Mouse (Mus musculus): ENCODE data around the gene Bicdl1. TPM values are rescaled to one million over a fixed set of nuclear protein-coding genes. Genes with fewer than 3 reads are reported as not detected.

The Bicdl1 gene
- polyA plus RNA-seq, 1 experiment from 2014 or later = 47.1 TPM

DNA sequence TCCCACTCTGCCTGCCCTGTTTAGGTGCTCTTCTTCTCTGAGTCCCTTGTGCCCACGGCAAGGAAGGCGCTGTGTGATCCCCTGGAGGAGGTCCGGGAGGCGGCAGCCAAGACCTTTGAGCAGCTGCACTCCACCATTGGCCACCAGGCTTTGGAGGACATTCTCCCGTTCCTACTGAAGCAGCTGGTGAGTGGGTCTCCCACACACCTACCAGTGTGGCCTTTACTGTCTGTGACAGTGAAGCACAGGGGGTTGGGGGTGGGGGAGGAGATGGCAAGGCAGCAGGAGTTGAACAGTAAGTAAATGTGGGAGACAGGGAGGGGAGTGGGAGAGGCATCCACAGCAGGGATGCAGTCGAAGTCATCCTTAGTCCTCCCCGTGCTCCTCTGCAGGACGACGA is 118.1 kb downstream of the Bicdl1 start:
- ATAC-seq = no peak
- Histone ChIP-seq H3K4me2 (ENCODE audit: low read length) (no peak overlapping the region), H3K4me3 (ENCODE audit: low read length) (no peak overlapping the region), H3K9me3 (ENCODE audit: control insufficient read depth, low read length) (no peaks in the 10 kb centered on the region), H3K27ac (ENCODE audit: low read depth, low read length) (no peak overlapping the region), H3K36me3 (ENCODE audit: control insufficient read depth, insufficient read depth, low read length) (peaks cover 86% of the 10 kb centered on the region), H3K4me1 (ENCODE audit: control insufficient read depth, insufficient read depth, low read depth, low read length) (no peaks in the 10 kb centered on the region), H3K27me3 (replicated peaks; ENCODE audit: control insufficient read depth, insufficient read depth, low read length) (no peaks in the 10 kb centered on the region), H3K9ac (ENCODE audit: low read depth, low read length) (no peak overlapping the region)
- WGBS = 93% methylated on average over 9 of the region's 9 CpGs

DNA sequence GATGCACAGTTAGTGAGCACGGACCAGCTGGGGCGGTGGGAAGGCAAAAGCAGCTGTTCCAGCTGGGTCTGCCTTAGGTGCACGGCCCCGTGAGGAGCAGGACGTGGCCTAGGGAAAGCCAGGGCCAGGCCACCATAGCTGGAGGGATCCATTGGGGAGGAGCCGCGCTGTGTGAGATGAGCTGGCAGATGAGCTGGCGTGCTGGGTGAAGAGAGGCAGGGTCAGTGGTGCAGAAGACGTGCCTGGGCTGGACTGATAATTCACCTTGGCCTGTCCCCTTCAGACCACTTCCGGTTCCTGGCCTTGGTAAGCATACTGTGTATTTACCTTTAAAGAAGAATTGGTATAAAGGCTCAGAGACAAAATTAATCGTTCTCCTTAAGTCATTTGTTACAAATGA is 119.9 kb downstream of the Bicdl1 start:
- H3K9ac ChIP-seq (ENCODE audit: low read depth, low read length) = no peak overlapping the region

DNA sequence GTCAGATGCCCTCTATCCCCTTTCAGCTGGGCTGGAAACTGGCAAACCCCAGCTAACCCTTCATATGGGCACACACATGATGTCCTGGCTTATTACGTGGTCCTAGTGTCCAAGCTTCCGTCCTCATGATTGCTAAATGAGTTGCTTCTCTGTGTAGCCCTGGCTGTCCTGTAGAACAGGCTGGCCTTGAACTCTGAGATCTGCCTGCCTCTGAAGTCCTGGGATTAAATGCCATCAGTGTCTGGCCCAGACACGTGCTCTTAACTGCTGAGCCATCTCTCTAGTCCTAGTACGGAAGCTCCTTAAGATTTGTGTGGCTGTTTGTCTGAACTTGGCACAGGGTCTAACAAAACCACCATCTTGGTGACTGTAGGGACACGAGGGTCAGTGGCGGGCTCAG is 127.9 kb downstream of the Bicdl1 start:
- H3K4me1 ChIP-seq (ENCODE audit: control insufficient read depth, insufficient read depth, low read depth, low read length) = no peaks in the 10 kb centered on the region
- H3K36me3 ChIP-seq (ENCODE audit: control insufficient read depth, insufficient read depth, low read length) = peaks cover 51% of the 10 kb centered on the region
- no peak overlapping the region for H3K27ac ChIP-seq (ENCODE audit: low read depth, low read length)
- no peak overlapping the region for H3K4me3 ChIP-seq (ENCODE audit: low read length)
- H3K9ac ChIP-seq (ENCODE audit: low read depth, low read length) = no peak overlapping the region
- no peaks in the 10 kb centered on the region for H3K27me3 ChIP-seq (replicated peaks; ENCODE audit: control insufficient read depth, insufficient read depth, low read length)
- no peak for ATAC-seq
- WGBS = 94% methylated on average over 6 of the region's 6 CpGs
- no peaks in the 10 kb centered on the region for H3K9me3 ChIP-seq (ENCODE audit: control insufficient read depth, low read length)
- no peak overlapping the region for H3K4me2 ChIP-seq (ENCODE audit: low read length)

More for the DNA sequence above, 119.9 kb downstream of the Bicdl1 start:
- no peaks in the 10 kb centered on the region for H3K4me1 ChIP-seq (ENCODE audit: control insufficient read depth, insufficient read depth, low read depth, low read length)
- H3K27ac ChIP-seq (ENCODE audit: low read depth, low read length) = no peak overlapping the region
- no peaks in the 10 kb centered on the region for H3K9me3 ChIP-seq (ENCODE audit: control insufficient read depth, low read length)
- H3K4me2 ChIP-seq (ENCODE audit: low read length) = no peak overlapping the region
- no peaks in the 10 kb centered on the region for H3K27me3 ChIP-seq (replicated peaks; ENCODE audit: control insufficient read depth, insufficient read depth, low read length)
- no peak for ATAC-seq
- H3K4me3 ChIP-seq (ENCODE audit: low read length) = no peak overlapping the region
- peaks cover 78% of the 10 kb centered on the region for H3K36me3 ChIP-seq (ENCODE audit: control insufficient read depth, insufficient read depth, low read length)
- 93% methylated on average over 11 of the region's 11 CpGs for WGBS

Small RNA genes lying within 50 kb of the gene (microRNA-seq; reads per million reads assigned to microRNA genes)
- not detected for gene Mir7030

Other genes starting within 250 kb of the Bicdl1 start
- gene Sirt4, start 246.9 kb downstream of the Bicdl1 start, polyA plus RNA-seq (2015; fragmentation: Nextera tagmentation; extraction: Ambion mirVana) = 24.8 and 26.8 TPM in 2 replicates
- 19.1 and 23.9 TPM in 2 replicates for gene Pxn, start 224.9 kb downstream of the Bicdl1 start, polyA plus RNA-seq (2015; fragmentation: Nextera tagmentation; extraction: Ambion mirVana)
- gene Rplp0, start 172.2 kb downstream of the Bicdl1 start, polyA plus RNA-seq (2015; fragmentation: Nextera tagmentation; extraction: Ambion mirVana) = 814 and 834 TPM in 2 replicates
- gene Gcn1l1, start 166.4 kb downstream of the Bicdl1 start, polyA plus RNA-seq (2015; fragmentation: Nextera tagmentation; extraction: Ambion mirVana) = 32.2 and 39.3 TPM in 2 replicates
- gene Rab35, start 99.7 kb downstream of the Bicdl1 start, polyA plus RNA-seq (2015; fragmentation: Nextera tagmentation; extraction: Ambion mirVana) = 8.3 and 14.6 TPM in 2 replicates
- gene Cit, start 113.7 kb upstream of the Bicdl1 start, polyA plus RNA-seq (2015; fragmentation: Nextera tagmentation; extraction: Ambion mirVana) = 32.0 and 39.8 TPM in 2 replicates